Mouse (Mus musculus) skeletal muscle tissue, adult 2 months (tissue): ENCODE data around the gene Bcor.

Source experiments
- DNase-seq: peaks from one replicate; pipeline ENCODE4 v3.0.0-alpha.2; 2012; ENCODE audit warnings: low read depth, low spot score

Bcor gene

GRCm38 (mm10) chrX:12151269-12151995 is 8.7 kb downstream of the Bcor start:
- no peak for DNase-seq

- DNase-seq, result no peak
These were observed 9.7 kb downstream of the Bcor start for GRCm38 (mm10) chrX:12150425-12150824.

DNA sequence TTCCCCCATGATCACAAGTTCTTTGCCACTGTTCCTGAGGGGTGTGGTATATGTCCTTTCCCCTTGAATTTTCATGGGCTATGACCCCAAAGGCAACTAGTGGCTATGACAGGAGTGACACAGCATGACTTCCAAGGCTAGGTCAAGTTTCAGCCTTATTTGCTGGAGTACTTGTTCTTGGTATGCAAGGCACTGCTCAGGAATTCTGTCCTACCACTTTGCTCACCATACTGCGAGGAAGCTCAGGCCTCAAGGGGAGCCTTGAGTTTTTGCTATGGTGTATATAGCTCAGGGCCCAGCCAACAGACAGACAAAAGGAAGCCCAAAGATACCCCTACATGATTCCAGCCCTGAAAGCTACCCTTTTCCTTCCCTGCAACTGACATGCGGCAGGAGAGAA is 13.9 kb downstream of the Bcor start:
- DNase-seq, result no peak

DNA sequence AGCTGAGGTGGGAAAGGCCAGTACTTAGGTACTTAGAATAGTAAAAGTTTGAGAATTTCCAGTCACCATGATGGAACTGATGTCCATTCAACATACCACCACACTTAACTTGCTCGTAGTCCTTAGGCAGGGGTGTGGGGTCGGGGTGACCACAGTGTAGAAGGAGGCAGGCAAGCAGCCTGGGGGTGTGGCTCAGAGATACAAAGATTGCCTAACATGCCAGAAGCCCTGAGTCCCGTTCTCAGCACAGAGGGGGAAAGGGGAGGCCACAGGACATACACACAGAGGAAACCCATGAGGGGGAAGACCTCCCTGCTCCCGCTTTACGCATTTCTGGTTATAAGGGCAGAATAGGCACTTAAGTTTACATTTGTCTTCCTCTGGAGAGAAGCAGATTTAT is 17.3 kb downstream of the Bcor start:
- DNase-seq, result no peak

DNA sequence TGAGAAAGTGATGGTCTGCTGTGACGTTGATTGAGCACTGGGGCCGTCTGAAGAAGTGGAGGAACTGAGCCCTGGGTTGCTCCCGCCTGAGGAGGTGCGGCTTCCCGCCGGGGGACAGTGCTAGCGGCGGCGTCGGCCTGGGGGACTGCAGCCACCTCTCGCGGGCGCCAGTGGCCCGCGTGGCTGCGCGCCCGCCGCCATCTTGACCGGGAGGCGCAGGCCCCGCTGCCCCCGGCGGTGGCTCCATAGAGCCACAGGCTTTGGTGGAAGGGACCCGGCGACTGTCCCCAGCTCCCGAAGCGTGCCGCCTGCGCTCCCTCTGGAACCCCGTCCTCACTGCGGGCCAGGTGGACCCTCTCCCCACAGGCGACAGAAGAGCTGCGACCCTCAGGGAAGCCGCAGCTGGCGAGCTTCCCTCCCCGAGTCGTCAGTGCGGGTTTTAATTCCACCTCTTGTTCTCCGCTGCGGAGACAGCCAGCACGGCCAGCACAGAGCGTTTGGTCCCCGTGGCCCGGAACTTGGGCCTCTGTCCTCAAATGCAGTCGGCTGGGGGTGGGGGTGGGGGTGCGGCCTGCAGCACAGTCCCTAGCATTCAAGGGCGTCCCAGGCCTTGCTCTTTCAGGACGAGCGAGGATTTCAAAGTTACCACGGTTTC is 19.9 kb downstream of the Bcor start:
- no peak for DNase-seq

DNA sequence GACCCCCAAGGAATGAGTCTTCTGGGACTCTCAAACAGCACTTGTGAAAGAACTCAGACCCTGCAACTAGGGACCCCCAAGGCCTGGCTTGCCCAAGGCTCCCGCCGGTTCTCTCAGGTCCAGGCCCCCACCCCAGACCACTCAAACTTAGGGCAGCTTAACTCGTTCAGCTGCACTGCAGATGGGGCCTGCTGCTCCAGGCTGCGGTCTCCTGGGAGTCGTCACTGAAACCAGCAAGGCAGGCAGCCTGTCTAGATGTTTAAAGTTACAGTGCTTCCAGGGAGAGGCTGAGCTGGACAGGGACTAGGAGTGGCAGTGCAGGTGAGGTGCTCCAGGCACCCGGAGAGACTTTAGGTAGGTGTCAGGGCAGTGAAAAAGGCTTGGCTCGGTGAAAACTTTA is 21.9 kb downstream of the Bcor start:
- DNase-seq, result no peak

DNA sequence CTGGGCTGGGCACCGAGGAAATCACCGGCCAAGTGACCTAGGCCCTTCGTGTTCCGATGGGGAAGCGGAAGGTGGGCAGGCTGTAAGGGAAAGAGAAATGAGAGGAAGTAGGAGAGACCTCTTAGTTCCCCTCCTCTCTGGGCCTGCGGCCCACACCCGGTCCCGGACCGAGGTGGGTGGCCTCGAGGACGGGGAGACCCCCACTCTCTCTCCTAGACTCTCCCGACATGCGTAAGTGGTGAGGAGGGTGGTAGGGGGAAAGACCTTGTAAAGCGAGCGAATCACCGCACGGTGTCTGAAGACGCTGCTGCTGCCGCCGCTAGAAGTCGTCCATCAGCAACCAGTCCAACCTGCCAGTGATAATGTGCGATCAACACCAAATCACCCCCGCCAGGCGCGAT is 23.0 kb downstream of the Bcor start:
- DNase-seq, result no peak

- no peak for DNase-seq
These were observed 23.7 kb downstream of the Bcor start for GRCm38 (mm10) chrX:12136261-12137101.

DNA sequence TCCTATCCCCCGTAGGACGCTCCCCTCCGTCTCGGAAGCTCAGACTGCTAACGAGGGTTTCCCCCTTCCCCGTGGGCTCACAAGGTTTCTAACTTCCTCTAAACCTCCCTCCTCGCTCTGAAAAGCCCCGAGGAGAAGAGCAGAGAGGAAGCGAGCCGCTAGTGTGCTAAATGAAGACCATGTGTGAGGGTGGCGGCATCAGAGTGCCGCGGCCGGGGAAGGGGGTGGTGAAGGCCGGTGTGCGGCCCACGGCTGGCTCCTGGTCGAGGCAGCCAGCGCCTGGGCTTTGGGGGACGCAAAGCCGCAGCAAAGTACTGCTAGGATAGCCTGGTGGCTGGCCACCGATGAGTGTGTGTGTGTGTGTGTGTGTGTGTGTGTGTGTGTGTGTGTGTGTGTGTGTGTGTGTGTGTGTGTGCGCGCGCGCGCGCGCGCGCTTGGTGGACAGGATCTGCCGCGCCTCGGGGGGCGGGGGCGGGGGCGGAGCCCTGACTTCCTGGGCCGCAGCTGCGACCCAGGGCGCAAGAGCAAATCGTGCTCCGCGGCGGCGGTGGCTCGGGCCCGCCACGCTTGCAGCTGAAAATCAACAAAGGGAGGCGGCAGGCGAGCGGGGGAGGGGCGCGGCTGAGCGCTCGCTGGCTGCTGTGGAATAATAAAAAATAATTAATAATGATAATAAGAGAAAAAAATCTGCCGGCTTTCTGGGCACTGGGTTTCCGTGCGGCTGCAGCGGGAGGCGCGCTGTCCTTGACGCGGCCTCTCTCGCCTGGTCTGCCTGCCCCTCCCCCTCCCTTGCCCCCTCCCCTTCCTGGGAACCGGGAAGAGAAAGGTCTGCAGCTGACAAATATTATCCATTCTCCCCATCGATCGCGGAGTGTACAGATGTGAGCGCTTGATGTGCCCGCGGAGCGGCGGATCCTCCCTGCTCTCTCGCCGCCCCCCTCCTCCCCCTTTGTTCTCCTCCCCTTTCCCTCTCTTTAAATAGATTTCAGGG is 24.7 kb downstream of the Bcor start:
- DNase-seq, result peak; percentile 71

GRCm38 (mm10) chrX:12134541-12134940 is 25.6 kb downstream of the Bcor start:
- peak; percentile 74 for DNase-seq

- no peak for DNase-seq
These were observed 26.2 kb downstream of the Bcor start for GRCm38 (mm10) chrX:12133836-12134431.

GRCm38 (mm10) chrX:12133178-12133835 is 26.8 kb downstream of the Bcor start:
- peak; percentile 69 for DNase-seq

GRCm38 (mm10) chrX:12132541-12133177 is 27.5 kb downstream of the Bcor start:
- no peak for DNase-seq

DNA sequence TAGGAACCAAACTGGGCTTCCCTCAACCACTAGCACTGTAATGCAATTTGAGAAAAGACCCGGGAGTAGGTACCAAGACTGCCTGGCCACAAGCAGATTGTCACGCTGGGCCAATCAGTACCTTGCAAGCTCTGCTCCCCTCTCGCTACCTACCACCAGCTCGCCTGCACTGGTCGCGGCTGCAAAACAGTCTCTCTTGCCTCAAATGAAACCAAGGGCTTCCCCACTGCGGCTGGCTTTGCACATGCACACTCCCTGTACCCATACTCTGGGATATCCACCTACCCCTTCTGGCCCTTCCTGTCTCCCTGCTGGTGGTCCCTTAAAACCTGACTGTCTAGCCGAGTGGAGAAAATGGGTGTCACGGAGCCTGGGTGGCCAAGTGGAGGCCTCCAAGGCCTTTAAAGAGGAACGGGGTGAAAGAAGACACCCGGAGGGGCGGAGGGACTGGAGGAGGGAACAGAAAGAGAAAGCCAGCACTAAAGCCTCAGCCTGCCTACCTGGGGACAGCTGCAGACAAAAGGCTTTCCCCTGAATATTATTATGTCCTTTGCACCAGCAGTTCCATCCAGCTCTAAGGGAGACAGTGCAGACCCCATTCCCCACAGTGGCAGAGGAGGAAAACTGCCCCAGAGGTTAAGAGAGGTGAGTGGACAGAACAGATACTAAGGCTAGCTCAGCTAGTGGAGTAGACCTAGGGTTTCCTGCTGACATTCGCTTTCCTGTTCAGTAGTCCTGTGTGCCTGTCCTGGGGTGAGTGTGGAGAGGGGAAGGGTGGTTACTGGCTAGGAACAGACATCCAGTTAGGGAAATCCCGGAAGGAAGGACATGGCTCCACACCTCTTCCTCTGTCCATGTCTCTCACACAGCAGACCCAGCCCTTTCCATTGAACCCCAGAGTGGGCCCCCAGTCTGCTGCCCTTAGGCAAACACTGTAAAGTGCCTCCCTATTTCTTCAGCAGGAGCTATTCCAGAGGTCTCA is 30.0 kb downstream of the Bcor start:
- DNase-seq, result no peak

- peak; percentile 70 for DNase-seq
These were observed 30.9 kb downstream of the Bcor start for GRCm38 (mm10) chrX:12129230-12129629.

- no peak for DNase-seq
These were observed 31.7 kb downstream of the Bcor start for GRCm38 (mm10) chrX:12128165-12129083.

- DNase-seq, result no peak
These were observed 32.4 kb downstream of the Bcor start for GRCm38 (mm10) chrX:12127799-12128164.
